Mouse (Mus musculus): ENCODE results near the gene Kctd10. TPM values are rescaled to one million over a fixed set of nuclear protein-coding genes. Genes with fewer than 3 reads are reported as not detected.

Gene Kctd10
- total RNA-seq, 2 experiments from 2014 or later = 43.6 to 46.9 TPM

DNA sequence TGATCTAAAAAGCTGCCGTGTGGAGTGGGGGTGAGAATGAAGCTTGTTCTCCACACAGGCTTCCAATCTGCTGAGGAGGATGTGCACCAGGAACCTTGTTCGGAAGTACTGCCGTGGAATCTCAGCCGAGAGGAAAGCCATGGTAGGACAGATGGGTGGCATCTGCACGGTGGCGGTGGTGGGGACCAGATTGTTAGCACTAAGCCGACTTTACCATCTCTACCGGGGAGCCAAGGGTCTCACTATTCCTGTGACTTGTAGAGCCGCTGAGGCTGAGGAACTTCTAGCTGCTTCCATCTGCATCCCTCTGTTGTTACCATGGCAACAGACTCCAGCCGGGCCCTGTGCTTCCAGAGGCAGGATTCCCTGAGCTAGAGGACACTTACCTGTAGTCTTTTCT lies 21.5 kb downstream of the Kctd10 start:
- intact Hi-C loops (cut with DNase I) = loop anchor here (5.0 kb wide), 1 partner anchor 42 kb away; no protein-coding TSS in a partner anchor
- DNase-seq (ENCODE audit: low spot score in 2 of 2) = peak; percentile 46 to 74

DNA sequence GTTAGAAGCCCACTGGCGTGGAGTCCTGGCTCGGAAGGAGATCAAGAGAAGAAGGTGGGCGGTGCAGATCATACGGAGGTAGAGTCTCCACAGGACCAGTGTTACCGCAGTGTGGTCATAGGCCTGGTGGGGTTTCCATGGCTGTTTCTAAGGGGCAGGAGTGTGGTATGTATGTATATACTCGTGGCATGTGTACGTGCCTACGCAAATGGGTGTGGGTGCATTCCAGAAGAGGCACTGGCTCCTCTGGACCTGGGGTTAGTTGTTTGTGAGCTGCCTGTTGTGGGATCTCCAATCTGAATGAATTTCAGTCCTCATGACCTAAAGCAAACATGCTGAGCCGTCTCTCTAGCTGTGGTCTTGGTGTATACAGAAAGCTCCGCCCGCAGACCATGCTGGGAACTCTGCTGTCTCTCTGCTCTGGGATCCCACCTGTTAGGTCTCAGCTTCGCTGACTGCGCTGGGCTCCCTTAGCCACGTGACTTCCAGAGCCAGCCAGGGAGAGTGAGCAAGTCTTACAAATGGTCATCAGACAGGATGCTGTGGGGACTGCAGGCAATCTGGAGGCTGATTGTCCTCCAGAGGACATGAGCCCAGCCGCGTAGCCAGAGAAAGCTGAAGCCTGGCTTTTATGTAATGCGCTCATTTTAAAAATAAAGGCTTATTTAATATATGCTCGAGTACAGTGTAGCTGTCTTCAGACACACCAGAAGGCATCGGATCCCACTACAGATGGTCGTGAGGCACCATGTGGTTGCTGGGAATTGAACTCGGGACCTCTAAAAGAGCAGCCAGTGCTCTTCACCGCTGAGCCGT lies 23.2 kb downstream of the Kctd10 start:
- intact Hi-C loops (cut with DNase I) = loop anchor here (2.0 to 5.0 kb wide), 2 partner anchors 24 to 40 kb away; partner anchors contain the start of genes Kctd10 and Ube3b
- DNase-seq (ENCODE audit: low spot score in 2 of 2) = peak; percentile 59 to 69

- intact Hi-C loops (cut with DNase I) = loop anchor here (2.0 to 5.0 kb wide), 2 partner anchors 24 to 39 kb away; partner anchors contain the start of genes Kctd10 and Ube3b
- peak; percentile 73 to 90 for DNase-seq (ENCODE audit: low spot score in 2 of 2)
These were observed 23.9 kb downstream of the Kctd10 start for GRCm38 (mm10) chr5:114356250-114356935.

DNA sequence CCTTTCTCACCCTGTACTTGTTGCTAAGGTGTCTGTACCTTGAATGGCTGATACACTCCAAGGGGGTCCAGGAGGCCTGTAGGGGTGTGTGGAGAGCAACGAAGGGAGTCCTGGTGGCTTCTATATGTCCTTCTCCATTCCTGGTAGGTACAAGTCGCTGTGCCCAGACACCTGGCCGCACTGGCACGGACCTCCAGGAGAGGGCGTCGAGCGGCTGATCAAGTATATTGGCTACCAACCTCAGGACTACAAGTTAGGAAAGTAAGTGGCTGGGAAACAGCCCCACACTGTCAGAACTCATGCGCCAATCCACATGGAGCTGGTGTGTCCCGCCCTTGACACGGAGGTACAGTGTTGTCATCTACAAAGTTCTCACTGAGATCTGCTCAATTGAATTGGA lies 28.8 kb downstream of the Kctd10 start:
- intact Hi-C loops (cut with DNase I) = no loop called here
- no peak for DNase-seq (ENCODE audit: low spot score in 2 of 2)

DNA sequence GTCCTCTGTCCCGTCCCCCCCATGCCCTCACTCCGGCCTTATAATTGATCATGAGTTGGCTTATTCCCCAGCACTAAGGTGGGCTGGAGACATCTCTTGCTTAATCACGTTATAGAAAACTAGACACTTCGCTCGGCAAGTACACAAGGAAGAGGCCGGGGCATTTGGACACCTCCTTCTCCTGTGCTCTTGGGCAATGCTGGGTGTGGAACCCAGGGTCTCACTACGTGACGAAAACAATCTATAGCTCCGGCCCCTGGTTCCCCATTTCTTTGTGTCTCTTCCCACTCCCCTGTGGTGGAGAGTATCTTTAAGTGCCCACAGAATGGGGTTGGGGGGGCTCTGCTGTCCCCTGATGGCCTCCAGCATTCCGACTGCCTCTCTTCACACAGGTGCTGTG lies 33.3 kb downstream of the Kctd10 start:
- DNase-seq (ENCODE audit: low spot score in 2 of 2) = no peak
- intact Hi-C loops (cut with DNase I) = no loop called here

- no peak for DNase-seq (ENCODE audit: low spot score in 2 of 2)
- intact Hi-C loops (cut with DNase I) = no loop called here
These were observed 34.8 kb downstream of the Kctd10 start for GRCm38 (mm10) chr5:114345538-114345937.

GRCm38 (mm10) chr5:114343612-114344011 lies 36.7 kb downstream of the Kctd10 start:
- DNase-seq (ENCODE audit: low spot score in 2 of 2) = no peak
- intact Hi-C loops (cut with DNase I) = no loop called here

DNA sequence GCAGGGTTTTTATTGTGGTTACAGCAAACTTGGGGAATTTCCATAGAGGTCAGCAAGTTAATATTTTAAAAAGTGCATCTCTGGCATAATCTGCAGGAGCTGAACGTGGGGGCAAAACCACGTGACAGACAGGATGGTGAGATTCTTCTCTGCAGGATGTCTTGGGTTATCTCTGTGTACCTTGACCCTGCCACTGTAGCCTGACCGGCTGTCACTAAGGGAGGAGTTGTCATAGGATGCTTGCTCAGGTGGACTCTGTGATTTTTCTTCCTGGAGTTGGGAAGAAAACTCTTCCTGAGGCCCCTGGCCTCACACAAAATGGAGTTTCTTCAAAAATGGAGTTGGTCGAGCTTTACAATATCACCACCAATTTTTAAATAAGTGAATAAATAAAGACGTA lies 37.3 kb downstream of the Kctd10 start:
- intact Hi-C loops (cut with DNase I) = no loop called here
- no peak for DNase-seq (ENCODE audit: low spot score in 2 of 2)

GRCm38 (mm10) chr5:114323791-114324507 lies 56.4 kb downstream of the Kctd10 start:
- intact Hi-C loops (cut with DNase I) = no loop called here

DNA sequence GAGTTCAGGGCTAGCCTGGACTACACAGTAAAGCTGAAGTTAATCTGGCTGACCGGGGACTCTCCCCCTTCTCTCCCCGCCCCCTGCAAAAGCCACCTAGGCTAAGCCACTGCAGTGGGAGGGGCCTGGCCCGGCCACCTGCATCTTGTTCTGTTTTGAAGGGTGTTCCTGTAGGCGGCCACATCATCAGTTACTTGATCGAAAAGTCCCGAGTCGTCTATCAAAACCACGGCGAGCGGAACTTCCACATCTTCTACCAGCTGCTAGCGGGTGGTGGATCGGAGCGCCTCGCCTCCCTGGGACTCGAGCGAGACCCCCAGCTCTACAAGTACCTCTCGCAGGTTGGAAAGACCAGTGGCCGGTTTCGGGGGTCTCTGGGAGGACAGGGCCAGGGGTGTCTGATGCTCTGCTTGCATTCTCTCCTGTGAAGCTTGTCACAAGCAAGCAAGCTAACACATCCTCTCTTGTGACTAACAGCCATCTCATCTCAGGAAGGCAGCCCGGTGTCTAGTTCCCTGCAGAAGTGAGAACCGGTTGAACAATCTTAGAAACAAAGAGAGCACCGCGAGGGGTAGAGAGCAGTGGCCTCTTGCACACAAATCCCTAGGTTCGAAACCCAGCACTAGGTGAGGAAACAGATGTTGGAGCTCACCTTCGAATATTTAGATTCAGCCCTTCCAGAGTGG lies 57.1 kb downstream of the Kctd10 start:
- DNase-seq (ENCODE audit: low spot score in 2 of 2) = no peak

More at GRCm38 (mm10) chr5:114323791-114324507, 56.4 kb downstream of the Kctd10 start:
- DNase-seq (ENCODE audit: low spot score in 2 of 2) = peak; percentile 40 to 42

More for the DNA sequence above, 57.1 kb downstream of the Kctd10 start:
- intact Hi-C loops (cut with DNase I) = no loop called here

Small RNAs within 50 kb of the gene (microRNA-seq; reads per million reads assigned to microRNA genes)
- 1.0 to 1.1 reads per million in 2 experiments for gene Mir7027

Other genes with a start within 250 kb of the Kctd10 start
- 1 to 10 TPM; 3.8 to 4.7 TPM for gene Acacb, start 234.0 kb downstream of the Kctd10 start, total RNA-seq (2021)
- gene Foxn4, start 106.7 kb downstream of the Kctd10 start, total RNA-seq (2021) = not detected
- 1 to 10 TPM; 2.7 to 2.8 TPM for gene Myo1h, start 91.3 kb downstream of the Kctd10 start, total RNA-seq (2021)
- gene Ube3b, start 99 bp upstream of the Kctd10 start, total RNA-seq (2021) = 10 to 100 TPM; 80.4 to 85.6 TPM
- 10 to 100 TPM; 23.5 to 24.1 TPM for gene Mmab, start 63.6 kb upstream of the Kctd10 start, total RNA-seq (2021)
- gene Mvk, start 63.8 kb upstream of the Kctd10 start, total RNA-seq (2021) = 10 to 100 TPM; 37.7 to 38.9 TPM
- gene Fam222a, start 187.5 kb upstream of the Kctd10 start, total RNA-seq (2021) = 1 to 10 TPM; 8.1 to 9.0 TPM

All from left cerebral cortex, postnatal 14 days (tissue).